Mouse (Mus musculus): Measurements from ENCODE around the gene Mixl1. TPM values are rescaled to one million over a fixed set of nuclear protein-coding genes. Genes with fewer than 3 reads are reported as not detected.

Gene Mixl1
- polyA plus RNA-seq, 1 experiment from 2014 or later = 0.11 TPM

GRCm38 (mm10) chr1:180703400-180703799 is 6.6 kb upstream of the Mixl1 start:
- H3K4me1 ChIP-seq = 0 out of 2 replicates have a peak, but pooled peaks cover 5% of the 10 kb centered on the region
- H3K9me3 ChIP-seq = no peaks in the 10 kb centered on the region
- H3K27me3 ChIP-seq (ENCODE audit: poor library complexity, severe bottlenecking) = peaks cover 20% of the 10 kb centered on the region
- no peak for DNase-seq (ENCODE audit: extremely low spot score, low spot score)
- 64% methylated on average over 6 of the region's 6 CpGs for WGBS
- H3K36me3 ChIP-seq (replicated peaks) = no peaks in the 10 kb centered on the region
- H3K4me3 ChIP-seq = no peak overlapping the region
- no peak overlapping the region for H3K27ac ChIP-seq

GRCm38 (mm10) chr1:180698063-180698462 is 1.2 kb upstream of the Mixl1 start:
- H3K4me1 ChIP-seq = peaks cover 13% of the 10 kb centered on the region
- H3K27ac ChIP-seq = no peak overlapping the region
- no peak overlapping the region for H3K4me3 ChIP-seq
- H3K27me3 ChIP-seq (ENCODE audit: poor library complexity, severe bottlenecking) = peaks cover 65% of the 10 kb centered on the region
- no peak for DNase-seq (ENCODE audit: extremely low spot score, low spot score)
- WGBS = 57% methylated on average over 5 of the region's 5 CpGs
- no peaks in the 10 kb centered on the region for H3K9me3 ChIP-seq
- no peaks in the 10 kb centered on the region for H3K36me3 ChIP-seq (replicated peaks)

GRCm38 (mm10) chr1:180691284-180691683 is 5.5 kb downstream of the Mixl1 start:
- no peak for DNase-seq (ENCODE audit: extremely low spot score, low spot score)
- Histone ChIP-seq H3K9me3 (no peaks in the 10 kb centered on the region), H3K27me3 (ENCODE audit: poor library complexity, severe bottlenecking) (peaks cover 24% of the 10 kb centered on the region), H3K4me3 (no peak overlapping the region), H3K4me1 (peaks cover 2% of the 10 kb centered on the region), H3K36me3 (replicated peaks) (peaks cover 59% of the 10 kb centered on the region), H3K27ac (no peak overlapping the region)
- WGBS = 93% methylated on average over 7 of the region's 7 CpGs

Other genes with a start within 250 kb of the Mixl1 start
- gene Stum, start 213.5 kb downstream of the Mixl1 start, polyA plus RNA-seq (2016; fragmentation: Nextera tagmentation; extraction: Ambion mirVana) = 3.8 and 4.0 TPM in 2 replicates
- gene Parp1, start 128.1 kb downstream of the Mixl1 start, polyA plus RNA-seq (2016; fragmentation: Nextera tagmentation; extraction: Ambion mirVana) = 328 and 332 TPM in 2 replicates
- 28.0 and 28.1 TPM in 2 replicates for gene Lin9, start 55.9 kb downstream of the Mixl1 start, polyA plus RNA-seq (2016; fragmentation: Nextera tagmentation; extraction: Ambion mirVana)
- gene Acbd3, start 29.0 kb upstream of the Mixl1 start, polyA plus RNA-seq (2016; fragmentation: Nextera tagmentation; extraction: Ambion mirVana) = 14.7 and 17.0 TPM in 2 replicates
- gene H3f3a, start 116.9 kb upstream of the Mixl1 start, polyA plus RNA-seq (2016; fragmentation: Nextera tagmentation; extraction: Ambion mirVana) = 2,460 and 2,659 TPM in 2 replicates
- 43.3 and 45.9 TPM in 2 replicates for gene Sde2, start 154.1 kb upstream of the Mixl1 start, polyA plus RNA-seq (2016; fragmentation: Nextera tagmentation; extraction: Ambion mirVana)
- not detected in 2 replicates for gene Lefty2, start 196.1 kb upstream of the Mixl1 start, polyA plus RNA-seq (2016; fragmentation: Nextera tagmentation; extraction: Ambion mirVana)
- 149 and 153 TPM in 2 replicates for gene Pycr2, start 207.3 kb upstream of the Mixl1 start, polyA plus RNA-seq (2016; fragmentation: Nextera tagmentation; extraction: Ambion mirVana)
- 0.34 and 0.69 TPM in 2 replicates for gene Lefty1, start 238.0 kb upstream of the Mixl1 start, polyA plus RNA-seq (2016; fragmentation: Nextera tagmentation; extraction: Ambion mirVana)
- gene Tmem63a, start 245.3 kb upstream of the Mixl1 start, polyA plus RNA-seq (2016; fragmentation: Nextera tagmentation; extraction: Ambion mirVana) = 2.1 and 2.2 TPM in 2 replicates

Data from forebrain, embryonic 10.5 days (tissue).